Mouse (Mus musculus) adrenal gland, postnatal 10 days (tissue): ENCODE measurements around the gene Nipal3. TPM values are rescaled to one million over a fixed set of nuclear protein-coding genes. Genes with fewer than 3 reads are reported as not detected.

ENCODE experiments used
- DNase-seq: peaks from one replicate; pipeline ENCODE4 v3.0.0; 2021; ENCODE audit warnings: mixed read lengths
- total RNA-seq, 2 experiments: library from RNA; stranded (reverse); gene quantifications; 2 replicates each; pipeline ENCODE4 v1.2.3; 2021

Nipal3 gene
- total RNA-seq, 2 experiments from 2014 or later, result 13.8 to 15.4 TPM

- no peak for DNase-seq
These were observed 11.0 kb upstream of the Nipal3 start for GRCm38 (mm10) chr4:135505794-135506193.

- no peak for DNase-seq
These were observed 6.7 kb upstream of the Nipal3 start for GRCm38 (mm10) chr4:135501587-135501986.

GRCm38 (mm10) chr4:135499831-135500230 is 5.0 kb upstream of the Nipal3 start:
- DNase-seq, result no peak

GRCm38 (mm10) chr4:135498136-135498535 is 3.3 kb upstream of the Nipal3 start:
- no peak for DNase-seq

GRCm38 (mm10) chr4:135495810-135496209 is 972 bp upstream of the Nipal3 start:
- peak; percentile 66 for DNase-seq

- no peak for DNase-seq
These were observed 556 bp upstream of the Nipal3 start for GRCm38 (mm10) chr4:135495397-135495791.

- DNase-seq, result peak; percentile 42
These were observed 932 bp downstream of the Nipal3 start for GRCm38 (mm10) chr4:135493691-135494520.

GRCm38 (mm10) chr4:135493271-135493670 is 1.6 kb downstream of the Nipal3 start:
- DNase-seq, result no peak

GRCm38 (mm10) chr4:135489256-135489655 is 5.6 kb downstream of the Nipal3 start:
- DNase-seq, result no peak

- no peak for DNase-seq
These were observed 8.5 kb downstream of the Nipal3 start for GRCm38 (mm10) chr4:135486352-135486751.

GRCm38 (mm10) chr4:135485086-135485485 is 9.8 kb downstream of the Nipal3 start:
- no peak for DNase-seq

- no peak for DNase-seq
These were observed 14.5 kb downstream of the Nipal3 start for GRCm38 (mm10) chr4:135480370-135480769.

GRCm38 (mm10) chr4:135477851-135478250 is 17.0 kb downstream of the Nipal3 start:
- peak; percentile 17 for DNase-seq

- peak; percentile 31 for DNase-seq
These were observed 31.4 kb downstream of the Nipal3 start for GRCm38 (mm10) chr4:135463406-135463805.

- DNase-seq, result no peak
These were observed 41.3 kb downstream of the Nipal3 start for GRCm38 (mm10) chr4:135453572-135453971.

- no peak for DNase-seq
These were observed 41.7 kb downstream of the Nipal3 start for GRCm38 (mm10) chr4:135453164-135453563.

- no peak for DNase-seq
These were observed 43.4 kb downstream of the Nipal3 start for GRCm38 (mm10) chr4:135451360-135452015.

GRCm38 (mm10) chr4:135442473-135442872 is 52.4 kb downstream of the Nipal3 start:
- DNase-seq, result no peak

GRCm38 (mm10) chr4:135439904-135440522 is 54.8 kb downstream of the Nipal3 start:
- DNase-seq, result peak; percentile 20

GRCm38 (mm10) chr4:135439188-135439647 is 55.6 kb downstream of the Nipal3 start:
- peak; percentile 66 for DNase-seq

GRCm38 (mm10) chr4:135437924-135438323 is 56.9 kb downstream of the Nipal3 start:
- DNase-seq, result no peak

- peak; percentile 34 for DNase-seq
These were observed 58.5 kb downstream of the Nipal3 start for GRCm38 (mm10) chr4:135436291-135436690.

GRCm38 (mm10) chr4:135434395-135434789 is 60.4 kb downstream of the Nipal3 start:
- DNase-seq, result no peak
